Mouse (Mus musculus): ENCODE measurements at regions not wholly inside any gene's neighbourhood (a gene's known extent, or its start where the extent isn't known, plus 50 kb on each side); places are given as distances from the start of the nearest gene placed in this dataset.

GRCm38 (mm10) chr7:95082248-95082647, 1088.8 kb upstream of the Tenm4 start:
- no peak for DNase-seq (ENCODE audit: extremely low spot score, low read depth, low spot score)

GRCm38 (mm10) chr7:95084328-95084727, 1086.7 kb upstream of the Tenm4 start:
- no peak for DNase-seq (ENCODE audit: extremely low spot score, low read depth, low spot score)

- peak; percentile 8 for DNase-seq (ENCODE audit: extremely low spot score, low read depth, low spot score)
Observed at GRCm38 (mm10) chr7:95091360-95091759, 1079.7 kb upstream of the Tenm4 start.

GRCm38 (mm10) chr7:95129020-95129419, 1042.0 kb upstream of the Tenm4 start:
- no peak for DNase-seq (ENCODE audit: extremely low spot score, low read depth, low spot score)

GRCm38 (mm10) chr7:95133038-95133437, 1038.0 kb upstream of the Tenm4 start:
- no peak for DNase-seq (ENCODE audit: extremely low spot score, low read depth, low spot score)

GRCm38 (mm10) chr7:95134062-95134625, 1036.9 kb upstream of the Tenm4 start:
- no peak for DNase-seq (ENCODE audit: extremely low spot score, low read depth, low spot score)

GRCm38 (mm10) chr7:95141778-95142177, 1029.3 kb upstream of the Tenm4 start:
- no peak for DNase-seq (ENCODE audit: extremely low spot score, low read depth, low spot score)

- DNase-seq (ENCODE audit: extremely low spot score, low read depth, low spot score) = no peak
Observed at GRCm38 (mm10) chr7:95143037-95143436, 1028.0 kb upstream of the Tenm4 start.

Data from hindlimb bud, embryonic 11.5 days (tissue).